Mouse (Mus musculus) frontal cortex, postnatal 10 days (tissue): ENCODE results near the gene Bet1l.
"Not testable (repeated sequence)": the region's sequence is repeated elsewhere in the genome, so short reads cannot be mapped to it uniquely, and the experiment has no call there.

Experiments used
- DNase-seq, 2 experiments: peaks; one replicate each; pipeline ENCODE4 v3.0.0; 2022; ENCODE audit warnings: low spot score in 2 of 2, mixed read lengths in 1 of 2

Bet1l gene

GRCm38 (mm10) chr7:140857550-140858505 lies at the start of gene Bet1l:
Gene Bet1l (minus strand): TSS chr7:140857577.
- DNase-seq, result no peak

DNA sequence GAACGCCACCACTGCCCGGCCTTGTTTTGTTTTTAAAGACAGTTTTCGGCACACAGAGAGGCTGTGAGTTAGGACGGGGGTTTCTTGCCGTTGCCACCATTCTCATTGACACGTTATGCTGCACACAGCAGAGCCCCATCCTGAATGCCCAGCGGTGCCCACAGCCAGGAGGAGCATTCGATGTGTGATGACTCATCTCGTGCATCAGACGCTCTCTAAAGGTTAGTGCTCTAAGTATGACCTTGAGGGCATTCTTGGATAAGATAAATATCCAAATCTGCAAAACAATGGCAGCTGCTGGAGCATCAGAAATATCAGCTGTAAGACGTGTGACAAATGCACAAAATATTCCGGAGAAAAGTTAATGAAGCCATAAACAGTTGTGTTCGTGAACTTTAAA lies 49.8 kb upstream of the Bet1l start:
- DNase-seq, result no peak

- no peak for DNase-seq
Measured at GRCm38 (mm10) chr7:140905642-140906081, 48.3 kb upstream of the Bet1l start.

GRCm38 (mm10) chr7:140903212-140903611 lies 45.8 kb upstream of the Bet1l start:
- peak in 1 of 2 experiments; percentile 72 for DNase-seq

DNA sequence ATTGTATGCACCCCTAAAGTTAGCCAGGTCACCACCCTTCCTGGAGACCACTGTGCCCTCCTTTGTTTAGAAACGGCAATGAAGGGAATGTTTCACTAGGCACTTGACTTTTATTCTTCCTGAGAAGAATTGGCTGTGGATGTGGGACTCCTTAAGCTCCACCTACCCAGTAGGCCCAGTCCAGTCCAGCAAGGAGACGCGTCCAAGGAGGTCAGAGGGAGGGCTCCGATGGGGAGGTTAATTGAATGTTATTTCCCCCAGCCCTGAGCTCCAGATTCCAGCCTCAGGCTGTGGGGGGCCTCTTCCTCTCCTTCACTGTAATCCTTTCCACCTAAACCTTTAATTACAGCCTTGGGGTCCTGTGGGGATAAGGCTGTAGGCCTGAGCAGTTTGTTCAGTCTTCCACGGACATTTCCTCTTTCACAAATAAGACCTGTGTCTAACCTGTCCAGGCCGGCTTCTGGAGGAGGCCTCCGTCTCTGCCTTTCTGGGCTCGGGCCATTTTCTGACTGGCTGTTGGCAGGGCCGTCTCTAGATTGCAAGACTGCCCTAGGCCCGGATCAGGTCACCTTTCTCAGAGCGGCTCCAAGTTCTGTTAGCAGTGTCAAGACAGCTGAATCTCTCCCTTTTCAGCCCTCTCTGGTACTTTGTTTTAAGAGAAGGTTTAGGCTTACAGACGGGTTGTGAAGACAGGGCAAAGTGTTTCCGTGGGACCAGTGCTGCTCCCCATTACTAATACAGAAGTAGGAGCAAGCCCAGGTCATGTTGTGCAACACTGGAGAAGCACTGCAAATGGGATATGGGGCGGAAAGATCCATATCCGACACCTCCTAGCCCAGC lies 44.9 kb upstream of the Bet1l start:
- no peak for DNase-seq

DNA sequence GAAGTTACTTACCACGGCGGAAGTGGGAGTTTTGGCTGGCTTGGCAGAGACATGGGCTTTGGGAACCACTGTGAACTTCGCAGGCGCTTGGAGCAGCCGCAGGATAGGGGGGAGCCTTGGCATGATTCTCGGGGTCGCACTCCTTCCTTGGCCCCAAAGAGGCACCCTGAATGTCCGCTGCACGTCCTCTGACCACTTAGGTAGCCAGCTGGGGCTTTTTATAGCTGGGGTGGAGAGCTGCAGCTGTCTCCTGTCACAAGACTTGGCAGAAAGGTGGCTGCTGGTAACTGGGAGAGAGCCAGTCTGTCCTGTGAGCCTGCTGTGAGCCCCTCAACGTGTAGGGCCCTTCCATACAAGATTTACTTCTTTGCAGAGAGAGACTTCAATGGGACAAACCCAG lies 42.8 kb upstream of the Bet1l start, which contains the start of gene Cox8b:
Cox8b (minus strand) TSS at position 227 of the 400 bp plus-strand sequence.
- no peak for DNase-seq

DNA sequence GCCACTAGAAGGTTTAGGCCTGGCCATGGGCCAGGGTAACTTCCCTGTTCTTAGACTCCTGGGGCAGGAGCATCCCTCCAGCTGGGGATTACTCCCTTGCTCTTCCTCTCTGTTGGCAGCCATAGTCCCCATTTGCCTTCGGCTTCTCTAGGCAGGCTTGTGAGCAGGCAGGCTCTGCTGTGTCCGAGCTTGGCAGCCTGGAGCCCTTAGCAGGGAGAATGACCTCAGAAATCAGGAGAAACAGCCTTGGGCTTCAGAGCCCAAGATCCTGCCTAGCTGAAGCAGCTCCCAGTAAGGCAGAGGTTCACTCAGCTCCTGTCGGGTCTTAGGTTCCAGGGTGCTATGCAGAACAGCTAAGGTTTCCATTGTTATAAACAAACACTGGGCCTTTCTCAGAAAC lies 41.7 kb upstream of the Bet1l start:
- no peak for DNase-seq

DNA sequence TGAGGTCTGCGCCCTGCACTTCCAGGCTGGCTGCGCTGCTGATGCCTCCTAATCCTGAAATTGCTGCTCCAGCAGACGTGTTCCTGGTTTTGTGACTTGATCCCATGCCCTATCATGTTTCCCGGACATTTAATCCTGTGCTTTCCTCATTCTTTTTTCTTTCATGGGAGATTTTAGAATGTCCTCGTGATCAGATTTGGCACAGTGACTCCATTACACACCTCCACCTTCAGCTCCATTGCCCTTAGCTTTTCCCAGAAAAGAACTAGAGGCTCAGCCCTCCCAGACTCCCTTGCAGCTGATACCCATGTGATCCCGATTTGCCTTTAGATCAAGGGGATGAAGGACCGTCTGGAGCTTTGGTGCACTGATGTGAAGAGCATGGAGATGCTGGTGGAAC lies 40.5 kb upstream of the Bet1l start:
- no peak for DNase-seq

DNA sequence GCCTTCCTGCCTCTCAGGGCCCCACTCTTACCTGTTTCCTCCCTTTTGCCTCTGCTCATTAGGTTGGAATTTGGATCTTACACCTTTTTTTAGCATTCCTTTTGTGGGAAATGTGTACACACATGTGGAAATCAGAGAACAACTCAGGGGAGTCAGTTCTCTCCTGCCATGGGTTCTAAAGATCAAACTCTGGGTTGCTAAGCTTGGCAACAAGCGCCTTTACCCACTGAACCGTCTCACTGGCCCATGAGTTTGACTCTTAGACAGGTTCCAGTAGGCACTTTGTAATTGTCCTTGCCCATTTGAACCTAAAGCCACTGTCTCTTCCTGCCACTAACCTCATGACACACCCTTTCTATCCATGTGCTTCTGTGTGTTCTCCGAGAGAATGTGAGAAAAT lies 37.2 kb upstream of the Bet1l start:
- no peak for DNase-seq

DNA sequence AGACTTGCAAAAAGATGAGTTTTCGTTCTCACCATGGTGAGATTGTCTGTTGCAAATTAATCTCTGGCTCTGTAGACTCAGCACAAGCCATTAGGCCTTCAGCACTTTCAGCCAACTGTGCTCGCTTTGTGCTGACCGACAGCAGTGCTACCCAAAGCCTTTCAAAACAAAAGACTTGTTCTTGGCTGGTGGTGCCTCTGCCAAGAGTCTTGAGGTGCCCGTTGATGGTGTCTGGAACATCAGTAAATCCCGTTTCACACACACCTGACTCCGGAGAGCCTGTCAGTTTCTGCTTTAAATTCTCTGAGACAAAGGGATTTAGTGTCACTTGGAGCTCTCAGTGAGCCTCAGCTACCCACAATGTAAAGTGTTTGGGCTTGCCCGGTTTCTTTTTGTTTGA lies 36.7 kb upstream of the Bet1l start:
- no peak for DNase-seq

DNA sequence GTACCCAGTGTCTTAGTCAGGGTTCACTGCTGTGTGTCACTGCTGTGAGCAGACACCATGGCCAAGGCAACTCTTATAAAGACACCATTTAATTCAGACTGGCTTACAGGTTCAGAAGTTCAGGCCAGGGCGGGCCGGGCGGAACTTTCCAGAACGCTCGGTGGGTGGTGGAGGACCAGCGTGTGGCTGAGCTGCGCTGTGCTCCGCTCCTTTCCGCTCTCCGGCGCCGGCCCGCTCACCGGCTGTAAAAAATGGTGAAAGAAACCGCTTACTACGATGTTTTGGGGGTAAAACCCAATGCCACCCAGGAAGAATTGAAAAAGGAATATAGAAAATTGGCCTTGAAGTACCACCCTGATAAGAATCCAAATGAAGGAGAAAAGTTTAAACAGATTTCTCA lies 33.3 kb upstream of the Bet1l start:
- not testable (repeated sequence) for DNase-seq

GRCm38 (mm10) chr7:140882469-140882803 lies 25.1 kb upstream of the Bet1l start:
- DNase-seq, result no peak

DNA sequence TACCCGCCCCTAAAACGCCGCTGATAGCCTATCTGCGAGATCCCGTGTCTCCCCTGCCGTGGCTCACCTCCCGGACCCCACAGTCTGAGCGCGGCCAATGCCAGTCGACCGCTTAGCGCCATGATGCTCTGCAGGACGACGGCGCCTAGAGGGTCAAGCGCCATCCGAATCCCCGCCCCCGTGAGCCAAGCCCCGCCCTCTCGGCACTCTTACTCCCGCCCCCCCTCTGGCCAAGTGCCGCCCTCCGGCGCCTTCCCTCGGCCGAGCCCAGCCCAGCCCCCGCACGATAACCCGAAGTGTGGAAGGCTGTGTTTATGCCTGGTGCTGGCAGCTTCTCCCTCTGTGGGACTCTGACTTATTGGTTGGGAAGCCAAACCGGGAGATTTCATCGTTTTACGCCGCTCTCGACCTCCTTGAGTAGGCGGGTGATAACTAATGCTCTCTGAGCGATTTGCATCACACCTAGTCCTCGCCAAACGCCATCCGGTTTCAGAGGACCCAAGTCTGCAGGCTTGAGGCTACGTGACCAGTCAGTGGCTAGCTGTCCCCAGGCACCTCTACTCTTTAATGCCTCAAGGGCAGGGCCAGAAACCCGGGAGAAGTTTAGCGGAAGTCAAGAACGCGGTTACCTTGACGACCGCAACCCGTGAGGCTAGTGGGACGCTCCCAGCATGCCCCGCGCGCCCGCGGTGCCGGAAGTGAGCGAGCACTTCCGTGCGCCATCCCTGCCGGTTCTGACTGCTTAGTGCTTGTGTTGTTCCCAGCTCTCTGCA lies 24.5 kb upstream of the Bet1l start, which contains the start of the genes Psmd13 and Sirt3:
Psmd13 (plus strand) TSS at position 273 of the 773 bp plus-strand sequence.
Sirt3 (minus strand) TSS at position 614 of the 773 bp plus-strand sequence.
- peak; percentile 91 to 94 for DNase-seq

DNA sequence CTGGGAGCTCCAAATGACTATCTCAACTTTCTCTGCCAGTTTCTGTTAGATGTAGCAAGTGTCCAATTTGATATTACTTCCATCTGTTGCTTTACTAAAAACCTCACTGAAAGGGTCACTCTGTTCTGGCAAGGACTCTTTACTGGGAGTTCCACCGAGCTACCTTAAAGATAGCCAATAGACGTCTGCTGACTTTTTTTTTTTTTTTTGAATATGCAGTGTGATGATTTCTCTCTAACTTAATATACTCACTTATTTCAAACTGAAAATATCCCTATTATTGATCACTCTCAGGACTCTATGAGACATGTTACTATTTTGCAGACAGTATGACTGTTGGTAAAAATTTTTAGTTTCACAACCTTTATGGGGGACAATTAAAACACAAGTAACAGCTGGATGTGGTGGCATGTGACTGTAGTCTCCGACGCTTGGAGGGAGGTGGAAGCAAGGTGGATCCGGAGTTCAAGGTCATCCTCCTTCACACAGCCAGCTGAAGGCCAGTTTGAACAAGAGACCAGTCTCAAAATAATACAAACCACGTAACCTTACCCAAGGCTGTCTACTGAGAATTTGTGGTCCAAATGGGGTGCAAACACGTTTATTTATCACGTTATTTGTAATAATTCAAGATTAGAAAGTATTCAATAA lies 23.6 kb upstream of the Bet1l start:
- DNase-seq, result no peak

GRCm38 (mm10) chr7:140880419-140880818 lies 23.0 kb upstream of the Bet1l start:
- DNase-seq, result no peak

DNA sequence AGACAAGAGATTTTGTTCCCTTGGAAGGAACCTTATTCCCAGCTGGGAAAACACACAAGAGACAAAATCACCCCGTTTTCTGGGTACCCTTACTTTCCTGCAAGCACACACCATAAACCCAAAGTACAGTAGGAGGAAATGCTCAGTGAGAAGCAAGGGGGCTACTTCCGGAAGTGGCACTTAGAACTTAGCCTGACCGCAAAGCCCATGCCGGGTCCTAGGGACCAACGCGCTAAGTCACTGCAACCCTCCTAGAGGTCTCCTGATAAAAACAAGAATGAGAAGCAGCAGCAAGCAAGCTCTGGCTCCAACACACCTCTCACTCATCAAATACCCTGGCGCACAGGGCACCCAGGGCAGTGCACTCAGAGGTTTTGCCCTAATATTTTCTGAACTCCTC lies 22.0 kb upstream of the Bet1l start:
- DNase-seq, result no peak

DNA sequence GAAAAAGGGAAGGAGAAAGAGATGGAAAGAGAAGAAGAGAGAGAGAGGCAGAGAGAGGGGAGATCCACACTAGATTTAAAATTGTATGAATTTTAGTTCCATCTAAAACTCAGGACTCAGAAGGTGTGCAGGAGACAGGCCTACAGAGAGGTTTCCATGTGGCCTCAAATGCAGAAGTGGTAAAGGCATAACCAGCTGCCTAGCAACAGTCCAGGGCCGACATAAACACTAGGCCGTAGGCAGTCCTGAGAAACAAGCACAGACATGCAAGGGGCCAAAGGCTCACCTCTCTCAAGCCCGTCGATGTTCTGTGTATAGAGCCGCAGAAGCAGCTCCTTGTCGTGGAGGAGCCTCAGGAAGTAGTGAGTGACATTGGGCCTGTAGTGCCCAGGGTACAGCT lies 20.0 kb upstream of the Bet1l start:
- no peak for DNase-seq

DNA sequence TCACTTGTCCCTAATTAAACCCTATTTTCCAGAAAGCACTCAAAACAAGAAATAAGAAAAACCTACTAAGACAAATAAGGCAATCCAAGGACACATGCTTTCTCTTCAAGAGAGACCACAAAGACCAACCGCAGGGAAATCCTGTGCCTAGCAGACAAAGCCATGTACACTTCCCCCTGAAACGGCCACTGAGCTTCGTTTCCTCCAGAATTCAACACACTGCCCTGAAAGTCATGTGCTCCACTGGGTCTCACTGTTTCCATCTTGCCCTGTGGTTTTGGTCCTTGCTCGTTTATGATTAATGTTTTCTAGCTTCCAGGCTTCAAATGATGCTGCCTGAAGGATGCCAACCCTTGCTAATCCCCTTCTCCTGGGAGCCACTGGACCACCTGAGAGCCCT lies 16.8 kb upstream of the Bet1l start:
- DNase-seq, result no peak

DNA sequence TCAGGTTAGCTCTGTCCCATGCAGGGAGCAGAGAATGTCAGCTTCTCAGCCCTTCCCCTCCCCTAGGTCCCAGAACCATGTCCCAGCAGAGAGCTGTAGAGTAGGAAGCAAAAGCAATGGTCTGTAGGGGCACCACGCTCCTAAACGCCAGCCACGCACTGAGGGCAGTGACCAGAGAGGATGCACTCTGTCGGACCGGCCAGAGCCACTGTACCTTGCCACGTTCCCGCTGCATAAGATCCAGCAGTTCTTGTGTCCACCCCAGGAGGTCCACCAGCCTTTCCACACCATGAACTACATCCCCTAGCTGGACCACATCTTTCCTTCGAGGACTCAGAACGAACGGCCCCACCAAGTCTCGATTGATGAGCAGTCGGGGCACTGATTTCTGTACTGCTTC lies 7.4 kb upstream of the Bet1l start:
- DNase-seq, result no peak

GRCm38 (mm10) chr7:140860728-140861127 lies 3.4 kb upstream of the Bet1l start:
- no peak for DNase-seq

DNA sequence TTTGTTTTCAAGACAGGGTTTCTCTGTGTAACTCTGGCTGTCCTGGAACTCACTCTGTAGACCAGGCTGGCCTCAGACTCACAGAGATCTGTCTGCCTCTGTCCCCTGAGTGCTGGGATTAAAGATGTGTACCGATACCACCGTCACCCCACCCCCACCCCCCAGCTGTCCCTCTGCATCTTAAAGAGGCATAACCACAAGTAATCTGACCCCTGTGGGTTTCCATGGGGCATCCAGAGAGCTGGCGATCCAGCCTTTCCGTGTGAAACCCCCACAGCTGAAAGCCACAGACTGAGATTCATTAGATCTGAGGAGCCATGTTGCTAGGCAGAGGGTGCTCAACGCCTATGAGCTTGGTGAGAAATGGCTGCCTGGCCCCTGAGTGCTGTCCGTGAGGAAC lies 2.6 kb upstream of the Bet1l start:
- DNase-seq, result no peak
